Mouse (Mus musculus) heart, embryonic 10.5 days (tissue): ENCODE data around the gene Krt9. TPM values are rescaled to one million over a fixed set of nuclear protein-coding genes. Genes with fewer than 3 reads are reported as not detected.

Experiments used
- DNase-seq: peaks from one replicate; pipeline ENCODE4 v3.0.0-alpha.2; 2017; ENCODE audit warnings: low spot score
- H3K27ac ChIP-seq: fragments of 300-500 bp; sonication (generic); 2 replicates; pipeline ENCODE4 v1.5.1; 2016; ENCODE audit warnings: mild to moderate bottlenecking
- H3K27me3 ChIP-seq: fragments of 300-500 bp; sonication (generic); 2 replicates; pipeline ENCODE4 v1.6.1; 2016; ENCODE audit warnings: mild to moderate bottlenecking; ENCODE audit not compliant: poor library complexity, insufficient read depth, severe bottlenecking
- H3K36me3 ChIP-seq: fragments of 300-500 bp; sonication (generic); 2 replicates; pipeline ENCODE4 v1.6.1; 2016; ENCODE audit warnings: mild to moderate bottlenecking, moderate library complexity
- H3K4me1 ChIP-seq: fragments of 300-500 bp; sonication (generic); 2 replicates; pipeline ENCODE4 v1.6.1; 2016; ENCODE audit warnings: mild to moderate bottlenecking
- H3K4me3 ChIP-seq: fragments of 300-500 bp; sonication (generic); 2 replicates; pipeline ENCODE4 v1.5.1; 2016; ENCODE audit warnings: mild to moderate bottlenecking, moderate library complexity
- H3K9me3 ChIP-seq: fragments of 300-500 bp; sonication (generic); 2 replicates; pipeline ENCODE4 v1.6.1; 2016; ENCODE audit warnings: mild to moderate bottlenecking, moderate library complexity
- WGBS: fragments of 180-500 bp; shearing (Covaris S2); methylation state at CpG from one replicate; pipeline ENCODE4 v1.1.7; 2016; 5-methylcytosine and 5-hydroxymethylcytosine counted together
- polyA plus RNA-seq: library from polyadenylated mRNA; unstranded; fragments of >200 nt; fragmentation: Nextera tagmentation; extraction: Ambion mirVana; gene quantifications from 2 replicates; pipeline ENCODE4 v1.2.1, GENCODE M21; 2016

Gene Krt9
- polyA plus RNA-seq, 1 experiment from 2014 or later = not detected

GRCm38 (mm10) chr11:100179260-100179659 lies 13.8 kb downstream of the Krt9 start:
- DNase-seq = no peak
- no peak overlapping the region for H3K27ac ChIP-seq
- H3K4me1 ChIP-seq = no peaks in the 10 kb centered on the region
- WGBS = 73% methylated on average over 3 of the region's 3 CpGs
- H3K36me3 ChIP-seq = no peaks in the 10 kb centered on the region
- no peaks in the 10 kb centered on the region for H3K27me3 ChIP-seq
- no peaks in the 10 kb centered on the region for H3K9me3 ChIP-seq
- H3K4me3 ChIP-seq = no peak overlapping the region

GRCm38 (mm10) chr11:100178307-100178706 lies 14.7 kb downstream of the Krt9 start:
- Histone ChIP-seq H3K9me3 (no peaks in the 10 kb centered on the region), H3K27ac (no peak overlapping the region), H3K4me3 (no peak overlapping the region), H3K36me3 (no peaks in the 10 kb centered on the region), H3K27me3 (no peaks in the 10 kb centered on the region), H3K4me1 (no peaks in the 10 kb centered on the region)
- no peak for DNase-seq
- 79% methylated on average over 5 of the region's 5 CpGs for whole genome bisulfite sequencing

GRCm38 (mm10) chr11:100176791-100177190 lies 16.3 kb downstream of the Krt9 start:
- no peaks in the 10 kb centered on the region for H3K36me3 ChIP-seq
- H3K4me3 ChIP-seq = no peak overlapping the region
- H3K4me1 ChIP-seq = no peaks in the 10 kb centered on the region
- no peak overlapping the region for H3K27ac ChIP-seq
- no peaks in the 10 kb centered on the region for H3K27me3 ChIP-seq
- DNase-seq = no peak
- WGBS = 64% methylated on average over 9 of the region's 9 CpGs
- H3K9me3 ChIP-seq = no peaks in the 10 kb centered on the region

- Histone ChIP-seq H3K27ac (no peak overlapping the region), H3K4me3 (no peak overlapping the region), H3K9me3 (no peaks in the 10 kb centered on the region), H3K36me3 (no peaks in the 10 kb centered on the region), H3K27me3 (0 out of 2 replicates have a peak, but pooled peaks cover 5% of the 10 kb centered on the region), H3K4me1 (peaks cover 42% of the 10 kb centered on the region)
- 30% methylated on average over 14 of the region's 14 CpGs for WGBS
- peak; percentile 85 for DNase-seq
Observed at GRCm38 (mm10) chr11:100168765-100169762, 24.0 kb downstream of the Krt9 start.

GRCm38 (mm10) chr11:100168071-100168470 lies 25.0 kb downstream of the Krt9 start:
- Histone ChIP-seq H3K27me3 (0 out of 2 replicates have a peak, but pooled peaks cover 5% of the 10 kb centered on the region), H3K27ac (peak overlapping the region; percentile 59), H3K36me3 (no peaks in the 10 kb centered on the region), H3K9me3 (no peaks in the 10 kb centered on the region), H3K4me1 (peaks cover 42% of the 10 kb centered on the region), H3K4me3 (no peak overlapping the region)
- no peak for DNase-seq
- WGBS = 67% methylated on average over 8 of the region's 8 CpGs

GRCm38 (mm10) chr11:100164392-100164791 lies 28.7 kb downstream of the Krt9 start:
- H3K4me1 ChIP-seq = peaks cover 49% of the 10 kb centered on the region
- no peak for DNase-seq
- H3K27ac ChIP-seq = no peak overlapping the region
- no peak overlapping the region for H3K4me3 ChIP-seq
- H3K36me3 ChIP-seq = no peaks in the 10 kb centered on the region
- no peaks in the 10 kb centered on the region for H3K9me3 ChIP-seq
- no peaks in the 10 kb centered on the region for H3K27me3 ChIP-seq
- 58% methylated on average over 7 of the region's 7 CpGs for WGBS

GRCm38 (mm10) chr11:100157908-100158477 lies 35.1 kb downstream of the Krt9 start:
- WGBS = 75% methylated on average over 6 of the region's 6 CpGs
- Histone ChIP-seq H3K27ac (no peak overlapping the region), H3K36me3 (no peaks in the 10 kb centered on the region), H3K4me1 (peaks cover 25% of the 10 kb centered on the region), H3K4me3 (no peak overlapping the region), H3K9me3 (no peaks in the 10 kb centered on the region), H3K27me3 (no peaks in the 10 kb centered on the region)
- no peak for DNase-seq

GRCm38 (mm10) chr11:100157331-100157730 lies 35.7 kb downstream of the Krt9 start:
- Histone ChIP-seq H3K27ac (no peak overlapping the region), H3K4me3 (no peak overlapping the region), H3K9me3 (no peaks in the 10 kb centered on the region), H3K4me1 (peaks cover 25% of the 10 kb centered on the region), H3K36me3 (no peaks in the 10 kb centered on the region), H3K27me3 (no peaks in the 10 kb centered on the region)
- DNase-seq = no peak
- 79% methylated on average over 3 of the region's 3 CpGs for WGBS

GRCm38 (mm10) chr11:100155497-100156255 lies 37.4 kb downstream of the Krt9 start:
- Histone ChIP-seq H3K9me3 (no peaks in the 10 kb centered on the region), H3K4me1 (peaks cover 19% of the 10 kb centered on the region), H3K36me3 (no peaks in the 10 kb centered on the region), H3K27me3 (no peaks in the 10 kb centered on the region), H3K4me3 (no peak overlapping the region), H3K27ac (peak overlapping the region; percentile 10; the same call in 1 of the 2 replicates)
- WGBS = 63% methylated on average over 8 of the region's 8 CpGs
- DNase-seq = no peak

- Histone ChIP-seq H3K36me3 (no peaks in the 10 kb centered on the region), H3K4me3 (no peak within 1 kb of the TSS), H3K27me3 (peaks cover 29% of the 10 kb centered on the region), H3K9me3 (no peaks in the 10 kb centered on the region), H3K27ac (peak within 1 kb of the TSS; percentile 67), H3K4me1 (peaks cover 48% of the 10 kb centered on the region)
- DNase-seq = no peak
- 44% methylated on average over 9 of the region's 9 CpGs for WGBS
Observed at GRCm38 (mm10) chr11:100148615-100149330, 44.3 kb downstream of the Krt9 start, which contains the start of gene Krt19. Gene Krt19 (minus strand): TSS chr11:100148665.

GRCm38 (mm10) chr11:100147566-100148353 lies 45.3 kb downstream of the Krt9 start:
- no peaks in the 10 kb centered on the region for H3K36me3 ChIP-seq
- no peak overlapping the region for H3K4me3 ChIP-seq
- WGBS = 39% methylated on average over 5 of the region's 5 CpGs
- H3K4me1 ChIP-seq = peaks cover 46% of the 10 kb centered on the region
- H3K27ac ChIP-seq = peak overlapping the region; percentile 67
- no peaks in the 10 kb centered on the region for H3K9me3 ChIP-seq
- DNase-seq = no peak
- peaks cover 29% of the 10 kb centered on the region for H3K27me3 ChIP-seq
